Mouse (Mus musculus): Measurements from ENCODE around the gene Hs2st1. TPM values are rescaled to one million over a fixed set of nuclear protein-coding genes. Genes with fewer than 3 reads are reported as not detected.

Gene Hs2st1
- polyA plus RNA-seq, 1 experiment: 5.2 TPM

GRCm38 (mm10) chr3:144553942-144554341, 16.0 kb downstream of the Hs2st1 start:
- TF ChIP-seq CTCF (conservative IDR thresholded peaks at IDR 0.05; ENCODE audit: insufficient read depth, insufficient read length, low read depth, low read length): no peak
- TF ChIP-seq POLR2A (IDR thresholded peaks at IDR 0.05; ENCODE audit: low read depth, low read length): no peak
- no peak overlapping the region for H3K4me3 ChIP-seq (ENCODE audit: insufficient read depth, low read depth, low read length)
- DNase-seq: peak; percentile 55
- no peaks in the 10 kb centered on the region for H3K36me3 ChIP-seq (ENCODE audit: control insufficient read depth, insufficient read depth, low read length)
- 55% methylated on average over 7 of the region's 7 CpGs for WGBS
- H3K4me1 ChIP-seq (ENCODE audit: control insufficient read depth, insufficient read depth, low read length): no peaks in the 10 kb centered on the region
- no peaks in the 10 kb centered on the region for H3K27me3 ChIP-seq (replicated peaks; ENCODE audit: control insufficient read depth, insufficient read depth, low read length)
- no peak overlapping the region for H3K27ac ChIP-seq (ENCODE audit: insufficient read depth, low read depth, low read length)

GRCm38 (mm10) chr3:144551416-144551815, 18.6 kb downstream of the Hs2st1 start:
- no peak overlapping the region for H3K4me3 ChIP-seq (ENCODE audit: insufficient read depth, low read depth, low read length)
- no peaks in the 10 kb centered on the region for H3K36me3 ChIP-seq (ENCODE audit: control insufficient read depth, insufficient read depth, low read length)
- DNase-seq: no peak
- TF ChIP-seq POLR2A (IDR thresholded peaks at IDR 0.05; ENCODE audit: low read depth, low read length): no peak
- TF ChIP-seq CTCF (conservative IDR thresholded peaks at IDR 0.05; ENCODE audit: insufficient read depth, insufficient read length, low read depth, low read length): no peak
- no peak overlapping the region for H3K27ac ChIP-seq (ENCODE audit: insufficient read depth, low read depth, low read length)
- no peaks in the 10 kb centered on the region for H3K27me3 ChIP-seq (replicated peaks; ENCODE audit: control insufficient read depth, insufficient read depth, low read length)
- peaks cover 3% of the 10 kb centered on the region for H3K4me1 ChIP-seq (ENCODE audit: control insufficient read depth, insufficient read depth, low read length)
- 76% methylated on average over 4 of the region's 4 CpGs for WGBS

- TF ChIP-seq POLR2A (IDR thresholded peaks at IDR 0.05; ENCODE audit: low read depth, low read length) (no peak), CTCF (conservative IDR thresholded peaks at IDR 0.05; ENCODE audit: insufficient read depth, insufficient read length, low read depth, low read length) (no peak)
- Histone ChIP-seq H3K4me3 (ENCODE audit: insufficient read depth, low read depth, low read length) (no peak overlapping the region), H3K36me3 (ENCODE audit: control insufficient read depth, insufficient read depth, low read length) (no peaks in the 10 kb centered on the region), H3K27ac (ENCODE audit: insufficient read depth, low read depth, low read length) (no peak overlapping the region), H3K27me3 (replicated peaks; ENCODE audit: control insufficient read depth, insufficient read depth, low read length) (no peaks in the 10 kb centered on the region), H3K4me1 (ENCODE audit: control insufficient read depth, insufficient read depth, low read length) (peaks cover 3% of the 10 kb centered on the region)
- WGBS: 92% methylated on average over 5 of the region's 5 CpGs
- no peak for DNase-seq
Measured at GRCm38 (mm10) chr3:144550659-144551058, 19.3 kb downstream of the Hs2st1 start.

- WGBS: 84% methylated on average over 5 of the region's 5 CpGs
- TF ChIP-seq CTCF (conservative IDR thresholded peaks at IDR 0.05; ENCODE audit: insufficient read depth, insufficient read length, low read depth, low read length) (no peak), POLR2A (IDR thresholded peaks at IDR 0.05; ENCODE audit: low read depth, low read length) (no peak)
- no peak overlapping the region for H3K27ac ChIP-seq (ENCODE audit: insufficient read depth, low read depth, low read length)
Measured at GRCm38 (mm10) chr3:144550036-144550435, 19.9 kb downstream of the Hs2st1 start.

GRCm38 (mm10) chr3:144548186-144548845, 21.7 kb downstream of the Hs2st1 start:
- H3K4me1 ChIP-seq (ENCODE audit: control insufficient read depth, insufficient read depth, low read length): peaks cover 3% of the 10 kb centered on the region
- 78% methylated on average over 7 of the region's 7 CpGs for WGBS
- no peak for TF ChIP-seq POLR2A (IDR thresholded peaks at IDR 0.05; ENCODE audit: low read depth, low read length)
- TF ChIP-seq CTCF (conservative IDR thresholded peaks at IDR 0.05; ENCODE audit: insufficient read depth, insufficient read length, low read depth, low read length): no peak
- H3K27me3 ChIP-seq (replicated peaks; ENCODE audit: control insufficient read depth, insufficient read depth, low read length): no peaks in the 10 kb centered on the region
- H3K27ac ChIP-seq (ENCODE audit: insufficient read depth, low read depth, low read length): no peak overlapping the region
- DNase-seq: peak; percentile 43
- H3K36me3 ChIP-seq (ENCODE audit: control insufficient read depth, insufficient read depth, low read length): no peaks in the 10 kb centered on the region
- no peak overlapping the region for H3K4me3 ChIP-seq (ENCODE audit: insufficient read depth, low read depth, low read length)

More at GRCm38 (mm10) chr3:144550036-144550435, 19.9 kb downstream of the Hs2st1 start:
- no peak for DNase-seq
- H3K4me1 ChIP-seq (ENCODE audit: control insufficient read depth, insufficient read depth, low read length): peaks cover 3% of the 10 kb centered on the region
- no peaks in the 10 kb centered on the region for H3K27me3 ChIP-seq (replicated peaks; ENCODE audit: control insufficient read depth, insufficient read depth, low read length)
- no peaks in the 10 kb centered on the region for H3K36me3 ChIP-seq (ENCODE audit: control insufficient read depth, insufficient read depth, low read length)
- H3K4me3 ChIP-seq (ENCODE audit: insufficient read depth, low read depth, low read length): no peak overlapping the region

- Histone ChIP-seq H3K36me3 (ENCODE audit: control insufficient read depth, insufficient read depth, low read length) (no peaks in the 10 kb centered on the region), H3K27me3 (replicated peaks; ENCODE audit: control insufficient read depth, insufficient read depth, low read length) (no peaks in the 10 kb centered on the region), H3K27ac (ENCODE audit: insufficient read depth, low read depth, low read length) (no peak overlapping the region), H3K4me1 (ENCODE audit: control insufficient read depth, insufficient read depth, low read length) (peaks cover 3% of the 10 kb centered on the region), H3K4me3 (ENCODE audit: insufficient read depth, low read depth, low read length) (no peak overlapping the region)
- 18% methylated on average over 4 of the region's 4 CpGs for WGBS
- no peak for DNase-seq
- TF ChIP-seq CTCF (conservative IDR thresholded peaks at IDR 0.05; ENCODE audit: insufficient read depth, insufficient read length, low read depth, low read length): no peak
- no peak for TF ChIP-seq POLR2A (IDR thresholded peaks at IDR 0.05; ENCODE audit: low read depth, low read length)
Measured at GRCm38 (mm10) chr3:144546490-144546889, 23.5 kb downstream of the Hs2st1 start.

- Histone ChIP-seq H3K4me1 (ENCODE audit: control insufficient read depth, insufficient read depth, low read length) (peaks cover 3% of the 10 kb centered on the region), H3K27me3 (replicated peaks; ENCODE audit: control insufficient read depth, insufficient read depth, low read length) (no peaks in the 10 kb centered on the region), H3K4me3 (ENCODE audit: insufficient read depth, low read depth, low read length) (no peak overlapping the region), H3K36me3 (ENCODE audit: control insufficient read depth, insufficient read depth, low read length) (no peaks in the 10 kb centered on the region), H3K27ac (ENCODE audit: insufficient read depth, low read depth, low read length) (no peak overlapping the region)
- TF ChIP-seq CTCF (conservative IDR thresholded peaks at IDR 0.05; ENCODE audit: insufficient read depth, insufficient read length, low read depth, low read length) (no peak), POLR2A (IDR thresholded peaks at IDR 0.05; ENCODE audit: low read depth, low read length) (no peak)
- DNase-seq: no peak
- 32% methylated on average over 4 of the region's 4 CpGs for WGBS
Measured at GRCm38 (mm10) chr3:144545832-144546231, 24.1 kb downstream of the Hs2st1 start.

Data from kidney, adult 2 months (tissue).